Mouse (Mus musculus): ENCODE measurements around the gene Shisa8.

- TF ChIP-seq CTCF (IDR thresholded peaks at IDR 0.05; ENCODE audit: low read depth) (no peak), EP300 (IDR thresholded peaks at IDR 0.05; ENCODE audit: low read depth) (no peak)
Observed at GRCm38 (mm10) chr15:82184656-82185055, 28.0 kb downstream of the Shisa8 start.

All from heart, postnatal 0 days (tissue).